Mouse (Mus musculus) MEL (cell line): ENCODE results near the gene Trmt11. TPM values are rescaled to one million over a fixed set of nuclear protein-coding genes. Genes with fewer than 3 reads are reported as not detected.

Source experiments
- polyA plus RNA-seq, 2 experiments: library from polyadenylated mRNA; stranded (reverse) in 1 of 2; unstranded in 1 of 2; fragments of >175 nt in 1 of 2; fragments of >200 nt in 1 of 2; gene quantifications; 2 replicates each; pipeline versions ENCODE4 v1.2.1 to v1.2.4; 2012; ENCODE audit warnings: low replicate concordance in 2 of 2, low read depth in 1 of 2; ENCODE audit not compliant: insufficient read length in 2 of 2, insufficient read depth in 1 of 2, missing spikeins in 1 of 2
- total RNA-seq: library from RNA; depleted of rRNA; stranded (reverse); fragments of 300-350 nt; gene quantifications from 2 replicates; pipeline ENCODE4 v1.2.3, GENCODE M21; 2012; rRNA removed

Trmt11 gene
- total and polyA plus RNA-seq, 3 experiments, result 15.8 to 22.6 TPM; not detected in 1

Other genes with a start within 250 kb of the Trmt11 start
- gene Hint3, start 28.9 kb upstream of the Trmt11 start, total RNA-seq, result 6.8 and 7.7 TPM in 2 replicates
- gene Hint3, start 28.9 kb upstream of the Trmt11 start, polyA plus RNA-seq, result 1 to 10 TPM in 1 of 2 experiments, not detected in 1; 6.4 TPM
- gene Ncoa7, start 202.6 kb upstream of the Trmt11 start, total RNA-seq, result 1.7 and 1.8 TPM in 2 replicates
- gene Ncoa7, start 202.6 kb upstream of the Trmt11 start, polyA plus RNA-seq, result 10 to 100 TPM in 1 of 2 experiments, 1 to 10 TPM in 1; 4.2 to 64.9 TPM
- gene Hey2, start 242.1 kb upstream of the Trmt11 start, total RNA-seq, result 0.08 TPM in 1 of 2 replicates, not detected in the other
- not detected for gene Hey2, start 242.1 kb upstream of the Trmt11 start, polyA plus RNA-seq